Mouse (Mus musculus): Measurements from ENCODE around the gene Mettl8. TPM values are rescaled to one million over a fixed set of nuclear protein-coding genes. Genes with fewer than 3 reads are reported as not detected.

Gene Mettl8
- polyA plus RNA-seq, 1 experiment from 2014 or later: 17.9 TPM

DNA sequence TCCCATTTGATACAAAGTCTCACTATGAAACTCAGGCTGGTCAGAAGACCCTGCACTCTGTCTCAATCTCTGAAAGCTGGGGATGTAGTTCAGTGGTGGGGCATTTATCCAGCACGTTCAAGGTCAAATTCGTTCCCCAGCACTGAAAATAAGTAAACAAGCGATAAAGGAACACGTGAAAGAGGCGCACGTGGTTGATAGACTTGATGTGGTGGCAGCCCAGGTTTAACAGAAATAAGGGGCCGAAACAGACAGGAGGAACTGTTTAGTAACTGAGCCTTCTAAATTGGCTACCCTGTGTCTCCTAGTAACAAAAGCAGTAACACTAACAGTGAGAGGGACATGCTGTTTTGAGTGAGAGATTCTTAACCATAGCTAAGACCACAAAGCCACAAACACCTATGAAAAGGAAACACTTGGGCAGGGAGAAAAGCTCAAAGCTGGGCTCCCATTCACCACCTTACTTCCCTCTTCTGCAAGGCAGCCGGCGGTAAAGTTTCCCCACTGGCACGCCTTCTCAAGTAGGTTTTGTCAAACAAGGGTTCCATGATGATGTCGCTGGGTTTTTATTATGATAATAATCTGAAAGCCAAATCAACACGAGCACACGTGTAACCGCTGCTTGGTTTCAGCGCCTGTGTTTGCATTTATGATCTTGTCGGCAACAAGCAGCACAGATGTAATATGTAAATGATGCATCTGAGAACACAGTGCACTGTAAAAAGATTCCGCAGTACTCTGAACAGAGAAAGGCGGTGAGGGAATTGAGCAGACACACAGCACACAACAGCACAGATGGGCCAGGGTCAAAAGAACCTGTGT, 23.2 kb downstream of the Mettl8 start:
- Histone ChIP-seq H3K27me3 (no peaks in the 10 kb centered on the region), H3K27ac (no peak overlapping the region), H3K4me2 (replicated peaks) (no peak overlapping the region), H3K36me3 (no peaks in the 10 kb centered on the region), H3K9ac (no peak overlapping the region), H3K4me3 (no peak overlapping the region), H3K9me3 (no peaks in the 10 kb centered on the region), H3K4me1 (0 out of 2 replicates have a peak, but pooled peaks cover 4% of the 10 kb centered on the region)
- WGBS: 80% methylated on average over 18 of the region's 18 CpGs
- ATAC-seq (ENCODE audit: insufficient number of reproducible peaks, insufficient read depth, low FRiP score, low TSS enrichment): no peak

DNA sequence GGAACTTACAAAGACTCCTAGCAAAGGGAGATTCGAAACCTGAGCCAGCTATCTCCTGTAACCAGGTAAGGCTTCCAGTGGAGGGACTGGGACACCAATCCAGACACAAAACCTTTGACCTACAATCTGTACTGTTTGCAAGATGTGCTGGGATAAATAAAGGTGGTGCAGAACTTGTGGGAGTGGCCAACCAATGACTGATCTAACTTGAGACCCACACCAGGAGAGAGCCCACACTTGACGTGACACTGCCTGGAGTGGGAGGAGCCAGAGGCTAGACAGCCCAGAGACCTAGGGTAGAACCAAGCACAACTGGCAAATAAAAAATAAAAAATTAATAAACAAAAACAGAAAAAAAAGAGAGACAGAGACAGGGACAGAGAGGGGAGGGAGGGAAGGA, 24.7 kb downstream of the Mettl8 start:
- Histone ChIP-seq H3K9me3 (no peaks in the 10 kb centered on the region), H3K27me3 (no peaks in the 10 kb centered on the region), H3K9ac (no peak overlapping the region), H3K4me3 (no peak overlapping the region), H3K4me1 (0 out of 2 replicates have a peak, but pooled peaks cover 13% of the 10 kb centered on the region), H3K4me2 (replicated peaks) (no peak overlapping the region), H3K36me3 (no peaks in the 10 kb centered on the region), H3K27ac (no peak overlapping the region)
- 73% methylated on average over 2 of the region's 2 CpGs for WGBS
- no peak for ATAC-seq (ENCODE audit: insufficient number of reproducible peaks, insufficient read depth, low FRiP score, low TSS enrichment)

- WGBS: 97% methylated on average over 9 of the region's 9 CpGs
- Histone ChIP-seq H3K4me3 (no peak overlapping the region), H3K27me3 (no peaks in the 10 kb centered on the region), H3K4me2 (replicated peaks) (no peak overlapping the region), H3K27ac (no peak overlapping the region), H3K9ac (no peak overlapping the region), H3K36me3 (no peaks in the 10 kb centered on the region), H3K9me3 (no peaks in the 10 kb centered on the region), H3K4me1 (0 out of 2 replicates have a peak, but pooled peaks cover 13% of the 10 kb centered on the region)
- no peak for ATAC-seq (ENCODE audit: insufficient number of reproducible peaks, insufficient read depth, low FRiP score, low TSS enrichment)
These were observed 27.8 kb downstream of the Mettl8 start for GRCm38 (mm10) chr2:71027631-71028030.

DNA sequence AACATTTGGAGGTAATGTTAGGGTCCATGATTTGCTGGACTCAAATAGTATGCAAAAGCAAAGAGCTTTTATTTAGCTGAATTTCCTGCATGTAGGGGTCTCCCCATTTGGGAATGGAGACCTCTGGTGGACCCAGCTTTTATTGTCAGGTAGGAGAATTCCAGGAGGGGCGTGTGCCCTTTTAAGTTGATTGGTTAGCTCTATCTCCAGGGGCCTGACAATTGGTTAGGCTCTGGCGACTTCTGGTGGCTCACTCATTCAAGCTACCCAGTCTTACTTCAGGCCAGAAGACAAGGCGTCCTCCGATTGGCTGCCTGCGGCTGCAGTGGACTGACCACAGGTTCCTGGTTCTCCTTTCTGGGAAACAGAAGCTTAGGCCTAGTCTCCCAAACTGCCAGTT, 28.6 kb downstream of the Mettl8 start:
- Histone ChIP-seq H3K4me1 (0 out of 2 replicates have a peak, but pooled peaks cover 13% of the 10 kb centered on the region), H3K27me3 (no peaks in the 10 kb centered on the region), H3K9me3 (no peaks in the 10 kb centered on the region), H3K4me3 (no peak overlapping the region), H3K4me2 (replicated peaks) (no peak overlapping the region), H3K36me3 (no peaks in the 10 kb centered on the region), H3K27ac (no peak overlapping the region), H3K9ac (no peak overlapping the region)
- 30% methylated on average over 5 of the region's 5 CpGs for WGBS
- ATAC-seq (ENCODE audit: insufficient number of reproducible peaks, insufficient read depth, low FRiP score, low TSS enrichment): no peak

DNA sequence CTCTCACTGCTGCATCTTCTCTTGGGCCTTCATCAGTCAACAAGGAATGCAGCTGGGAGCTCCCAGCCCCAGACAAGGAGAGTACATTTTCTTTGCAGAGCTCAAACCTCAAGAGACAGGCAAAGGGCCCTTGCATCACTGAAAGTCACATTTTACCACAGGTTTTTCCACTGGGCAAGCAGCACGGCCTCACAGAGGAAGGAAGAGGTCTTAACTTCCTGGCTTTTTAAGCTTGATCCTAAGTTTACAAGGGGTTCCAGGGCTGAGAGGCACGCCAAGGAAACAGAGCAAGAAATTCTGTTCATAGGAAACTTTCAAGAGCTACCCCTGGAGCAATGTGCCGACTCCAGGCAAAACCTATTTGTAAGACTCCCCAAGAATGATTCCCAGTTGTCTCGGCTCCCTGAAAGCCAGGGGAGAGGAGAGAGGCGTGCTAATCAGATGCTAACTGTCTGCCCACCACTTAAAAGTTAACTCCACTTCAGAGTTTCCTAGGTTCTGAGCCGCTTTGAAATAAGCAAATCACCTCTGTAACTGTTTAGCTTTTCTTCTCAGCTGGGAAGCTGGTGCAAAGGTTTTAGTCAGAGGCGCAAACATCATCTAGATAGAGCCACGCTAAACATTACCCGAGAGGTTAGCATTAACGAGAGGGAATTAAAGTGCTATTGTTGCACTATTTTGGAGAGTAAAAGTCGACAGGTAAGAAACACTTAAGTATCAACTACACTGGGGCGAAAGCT, 29.6 kb downstream of the Mettl8 start:
- ATAC-seq (ENCODE audit: insufficient number of reproducible peaks, insufficient read depth, low FRiP score, low TSS enrichment): no peak
- Histone ChIP-seq H3K4me2 (replicated peaks) (0 out of 2 replicates have a peak overlapping the region, but pooled peaks have one; percentile 1), H3K27me3 (no peaks in the 10 kb centered on the region), H3K4me1 (0 out of 2 replicates have a peak, but pooled peaks cover 10% of the 10 kb centered on the region), H3K9me3 (no peaks in the 10 kb centered on the region), H3K4me3 (no peak overlapping the region), H3K36me3 (no peaks in the 10 kb centered on the region), H3K9ac (no peak overlapping the region), H3K27ac (peak overlapping the region; percentile 30; the same call in 1 of the 2 replicates)
- WGBS: 32% methylated on average over 12 of the region's 12 CpGs

GRCm38 (mm10) chr2:71023986-71024385, 31.4 kb downstream of the Mettl8 start:
- no peak overlapping the region for H3K27ac ChIP-seq
- H3K36me3 ChIP-seq: no peaks in the 10 kb centered on the region
- no peak overlapping the region for H3K9ac ChIP-seq
- H3K4me3 ChIP-seq: no peak overlapping the region
- H3K9me3 ChIP-seq: no peaks in the 10 kb centered on the region
- H3K4me1 ChIP-seq: 0 out of 2 replicates have a peak, but pooled peaks cover 10% of the 10 kb centered on the region
- WGBS: 92% methylated on average over 6 of the region's 6 CpGs
- H3K4me2 ChIP-seq (replicated peaks): no peak overlapping the region
- no peak for ATAC-seq (ENCODE audit: insufficient number of reproducible peaks, insufficient read depth, low FRiP score, low TSS enrichment)
- H3K27me3 ChIP-seq: no peaks in the 10 kb centered on the region

GRCm38 (mm10) chr2:71022991-71023390, 32.4 kb downstream of the Mettl8 start:
- no peaks in the 10 kb centered on the region for H3K9me3 ChIP-seq
- no peak overlapping the region for H3K4me2 ChIP-seq (replicated peaks)
- H3K27me3 ChIP-seq: no peaks in the 10 kb centered on the region
- WGBS: 90% methylated on average over 6 of the region's 6 CpGs
- H3K4me3 ChIP-seq: no peak overlapping the region
- H3K36me3 ChIP-seq: no peaks in the 10 kb centered on the region
- no peak for ATAC-seq (ENCODE audit: insufficient number of reproducible peaks, insufficient read depth, low FRiP score, low TSS enrichment)
- H3K4me1 ChIP-seq: 0 out of 2 replicates have a peak, but pooled peaks cover 10% of the 10 kb centered on the region
- no peak overlapping the region for H3K9ac ChIP-seq
- no peak overlapping the region for H3K27ac ChIP-seq

GRCm38 (mm10) chr2:71020674-71021073, 34.7 kb downstream of the Mettl8 start:
- Histone ChIP-seq H3K4me1 (0 out of 2 replicates have a peak, but pooled peaks cover under 1% of the 10 kb centered on the region), H3K4me3 (no peak overlapping the region), H3K27me3 (no peaks in the 10 kb centered on the region), H3K36me3 (no peaks in the 10 kb centered on the region), H3K4me2 (replicated peaks) (no peak overlapping the region), H3K27ac (no peak overlapping the region), H3K9me3 (no peaks in the 10 kb centered on the region), H3K9ac (no peak overlapping the region)
- WGBS: 83% methylated on average over 8 of the region's 8 CpGs
- no peak for ATAC-seq (ENCODE audit: insufficient number of reproducible peaks, insufficient read depth, low FRiP score, low TSS enrichment)

DNA sequence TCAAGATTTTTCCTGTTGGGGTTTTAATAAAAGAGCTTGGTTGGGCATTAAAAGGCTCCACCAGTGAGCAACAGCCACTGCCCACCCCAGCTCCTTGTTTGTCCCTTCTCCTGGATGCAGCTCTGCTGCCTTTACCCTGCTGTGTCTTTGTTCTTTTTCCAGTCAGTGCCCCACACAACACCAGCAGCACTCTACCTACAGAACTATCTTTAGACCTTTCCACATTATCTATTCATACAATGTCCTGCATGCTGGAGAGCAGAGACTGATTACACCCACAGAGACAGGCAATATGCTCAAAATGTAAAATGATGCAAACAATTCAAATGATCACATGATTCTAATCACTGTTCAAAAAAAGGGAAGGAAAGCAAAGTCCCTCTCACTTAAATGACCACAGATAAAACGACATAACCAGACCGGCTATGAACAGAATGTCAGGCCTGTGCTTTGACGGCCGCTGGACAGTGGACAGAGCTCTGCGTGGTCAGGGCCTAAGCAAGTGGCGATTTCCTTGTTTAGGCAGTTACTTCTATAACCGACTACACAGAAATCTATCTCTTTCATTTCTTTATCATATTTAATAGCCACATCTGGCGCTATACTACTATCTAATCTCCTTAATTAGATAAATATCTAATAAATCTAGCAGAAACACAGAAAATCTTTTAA, 35.5 kb downstream of the Mettl8 start:
- Histone ChIP-seq H3K4me3 (no peak overlapping the region), H3K36me3 (no peaks in the 10 kb centered on the region), H3K4me1 (no peaks in the 10 kb centered on the region), H3K4me2 (replicated peaks) (no peak overlapping the region), H3K9me3 (no peaks in the 10 kb centered on the region), H3K9ac (no peak overlapping the region), H3K27me3 (no peaks in the 10 kb centered on the region), H3K27ac (no peak overlapping the region)
- no peak for ATAC-seq (ENCODE audit: insufficient number of reproducible peaks, insufficient read depth, low FRiP score, low TSS enrichment)
- WGBS: 74% methylated on average over 8 of the region's 8 CpGs

DNA sequence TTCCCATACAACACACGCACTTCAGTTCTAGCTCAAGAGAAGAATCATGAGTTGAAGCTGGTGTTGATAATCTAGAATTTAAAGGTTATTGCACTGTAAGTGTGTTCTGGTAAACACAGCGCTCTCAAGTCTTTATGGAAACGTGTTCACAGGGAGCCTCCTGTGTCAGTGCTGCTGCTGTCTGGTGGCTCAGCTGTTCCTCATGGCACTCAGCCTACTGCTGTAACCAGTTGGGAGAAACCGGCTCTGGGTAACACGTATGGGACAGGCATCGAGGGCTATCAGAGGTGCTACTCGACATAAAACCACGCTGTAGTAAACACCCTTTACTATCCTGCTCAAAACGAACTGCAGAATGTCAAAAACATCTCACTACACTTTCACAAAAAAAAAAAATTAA, 36.1 kb downstream of the Mettl8 start:
- H3K9me3 ChIP-seq: no peaks in the 10 kb centered on the region
- H3K4me1 ChIP-seq: no peaks in the 10 kb centered on the region
- no peaks in the 10 kb centered on the region for H3K36me3 ChIP-seq
- WGBS: 76% methylated on average over 9 of the region's 9 CpGs
- H3K4me2 ChIP-seq (replicated peaks): no peak overlapping the region
- no peak overlapping the region for H3K27ac ChIP-seq
- H3K4me3 ChIP-seq: no peak overlapping the region
- no peak for ATAC-seq (ENCODE audit: insufficient number of reproducible peaks, insufficient read depth, low FRiP score, low TSS enrichment)
- no peak overlapping the region for H3K9ac ChIP-seq
- H3K27me3 ChIP-seq: no peaks in the 10 kb centered on the region

DNA sequence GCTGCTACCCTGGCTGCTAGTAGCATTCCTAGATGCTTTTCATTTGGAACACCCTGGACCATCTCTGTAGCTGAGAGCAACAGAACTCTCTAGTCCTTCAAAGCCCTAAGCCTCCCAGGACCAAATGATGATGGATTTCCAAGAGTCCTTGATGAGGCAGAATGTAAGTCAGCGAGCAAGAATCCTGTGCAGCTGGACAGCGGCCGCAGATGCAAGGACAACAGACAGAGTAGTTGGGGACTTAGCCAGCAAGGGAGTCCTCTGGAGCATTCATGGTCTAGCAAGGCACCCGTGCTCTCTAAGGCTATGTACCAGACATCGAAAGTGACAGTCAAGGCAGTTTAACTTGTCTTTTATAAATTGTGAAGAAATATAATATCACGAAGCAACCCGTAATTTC, 41.9 kb downstream of the Mettl8 start:
- Histone ChIP-seq H3K9me3 (no peaks in the 10 kb centered on the region), H3K36me3 (no peaks in the 10 kb centered on the region), H3K27ac (no peak overlapping the region), H3K27me3 (no peaks in the 10 kb centered on the region), H3K4me3 (no peak overlapping the region), H3K4me1 (no peaks in the 10 kb centered on the region), H3K4me2 (replicated peaks) (no peak overlapping the region), H3K9ac (no peak overlapping the region)
- WGBS: 92% methylated on average over 7 of the region's 7 CpGs
- ATAC-seq (ENCODE audit: insufficient number of reproducible peaks, insufficient read depth, low FRiP score, low TSS enrichment): no peak
